Mouse (Mus musculus): Measurements from ENCODE around the gene Exd1. TPM values are rescaled to one million over a fixed set of nuclear protein-coding genes. Genes with fewer than 3 reads are reported as not detected.

Exd1 gene
- 0.13 and 0.29 TPM in 2 replicates for polyA plus RNA-seq (2012; ENCODE audit: low replicate concordance)

GRCm38 (mm10) chr2:119547522-119548370 lies at the start of gene Exd1, which contains the start of gene Chp1:
TSS of gene Exd1 (minus strand) at chr2:119547627.
TSS of gene Chp1 (plus strand) at chr2:119547697.

DNA sequence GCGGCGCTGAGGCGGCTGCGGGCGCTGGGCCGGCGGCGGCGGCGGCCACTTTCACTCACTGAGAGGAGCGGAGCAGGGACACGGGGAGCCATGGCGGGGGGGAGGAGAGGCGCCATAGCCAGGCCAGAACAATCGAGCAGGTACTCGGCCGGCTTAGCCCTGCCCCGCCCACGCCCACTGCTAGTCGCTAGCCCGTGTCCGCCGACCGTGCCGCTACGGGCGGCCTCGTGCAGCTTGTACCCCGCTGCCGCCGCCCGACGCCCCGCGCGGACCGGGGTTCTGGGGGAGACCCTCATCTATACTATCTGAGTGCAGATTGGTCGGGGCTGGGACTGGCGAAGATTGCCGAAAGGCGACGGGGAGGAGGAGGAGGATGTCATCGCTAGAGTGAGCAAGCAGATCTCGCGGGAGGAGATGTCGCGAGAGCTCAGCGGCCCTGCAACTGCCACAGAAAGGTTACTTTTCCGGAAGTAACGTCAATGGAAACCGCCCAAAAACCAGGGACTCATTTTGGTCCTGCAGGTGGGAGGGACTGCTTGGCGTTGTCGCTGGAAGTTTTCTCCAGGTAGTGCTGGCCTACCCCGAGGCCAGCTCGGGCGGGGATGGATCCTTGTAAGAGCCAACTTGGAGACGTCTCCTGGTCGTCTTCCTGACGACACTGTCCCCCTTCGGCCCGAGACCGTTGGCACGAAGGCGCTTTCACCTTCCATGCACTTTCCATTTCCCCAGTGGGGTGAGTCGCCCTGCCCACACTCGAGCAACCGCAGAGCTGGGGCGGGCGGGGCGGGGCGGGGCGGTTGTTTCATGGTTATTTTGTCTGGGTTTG lies 69.6 kb downstream of the Exd1 start, which contains the start of gene Ino80:
Gene Ino80 (minus strand): TSS at position 117 of the 826 bp plus-strand sequence.

Other genes starting within 250 kb of the Exd1 start
- 0.52 and 0.73 TPM in 2 replicates for gene Dll4, start 221.8 kb downstream of the Exd1 start, polyA plus RNA-seq (2012; ENCODE audit: low replicate concordance)
- 1.6 and 4.9 TPM in 2 replicates for gene Chac1, start 196.4 kb downstream of the Exd1 start, polyA plus RNA-seq (2012; ENCODE audit: low replicate concordance)
- gene Ino80, start 69.9 kb downstream of the Exd1 start, polyA plus RNA-seq (2012; ENCODE audit: low replicate concordance): 7.3 and 12.5 TPM in 2 replicates
- 15.1 and 19.1 TPM in 2 replicates for gene Chp1, start 70 bp upstream of the Exd1 start, polyA plus RNA-seq (2012; ENCODE audit: low replicate concordance)
- 0.36 and 2.3 TPM in 2 replicates for gene Nusap1, start 70.7 kb upstream of the Exd1 start, polyA plus RNA-seq (2012; ENCODE audit: low replicate concordance)
- gene Oip5, start 70.8 kb upstream of the Exd1 start, polyA plus RNA-seq (2012; ENCODE audit: low replicate concordance): 1.5 and 7.0 TPM in 2 replicates
- 2.4 and 3.9 TPM in 2 replicates for gene Ndufaf1, start 115.2 kb upstream of the Exd1 start, polyA plus RNA-seq (2012; ENCODE audit: low replicate concordance)
- gene Rtf1, start 127.4 kb upstream of the Exd1 start, polyA plus RNA-seq (2012; ENCODE audit: low replicate concordance): 27.6 and 49.7 TPM in 2 replicates
- gene Itpka, start 194.7 kb upstream of the Exd1 start, polyA plus RNA-seq (2012; ENCODE audit: low replicate concordance): 0.38 and 0.68 TPM in 2 replicates
- gene Ltk, start 212.8 kb upstream of the Exd1 start, polyA plus RNA-seq (2012; ENCODE audit: low replicate concordance): 6.9 and 10.2 TPM in 2 replicates
- gene Rpap1, start 239.9 kb upstream of the Exd1 start, polyA plus RNA-seq (2012; ENCODE audit: low replicate concordance): 14.8 and 28.4 TPM in 2 replicates